Mouse (Mus musculus): ENCODE results near the gene Arxes2.

Arxes2 gene

GRCm38 (mm10) chrX:136032799-136033763, 39.5 kb downstream of the Arxes2 start, which contains the start of gene Arxes1:
Gene Arxes1, plus strand, starts transcription at chrX:136033367.
- in situ Hi-C loops (cut with MboI, MseI): loop anchor here (5.0 kb wide), 1 partner anchor 41 kb away; the partner anchor contains the start of gene Arxes2

DNA sequence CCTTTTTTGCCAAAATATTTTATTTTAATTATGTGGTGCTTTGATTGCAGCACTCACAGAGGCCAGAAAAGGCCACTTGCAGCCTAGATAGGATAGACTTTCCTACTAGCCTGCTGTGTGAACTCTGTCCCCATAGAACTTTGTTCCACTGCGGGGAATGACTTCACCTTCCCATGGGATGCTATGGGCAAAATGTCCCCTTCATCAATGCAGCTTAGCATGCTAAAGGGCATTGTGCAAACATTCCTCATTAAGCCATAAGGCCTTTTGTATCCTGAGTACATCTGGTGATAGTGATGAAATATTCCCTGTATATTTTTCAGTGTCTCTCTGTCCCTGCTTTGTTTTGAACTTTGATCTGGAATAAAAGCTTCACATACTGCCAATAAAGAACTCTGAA, 50.1 kb downstream of the Arxes2 start:
- in situ Hi-C loops (cut with MboI, MseI): no loop called here

All from T-helper 1 cell (primary cell).